Mouse (Mus musculus) erythroblast, embryonic 14.5 days (primary cell): Measurements from ENCODE around the gene Espl1.

Experiments used
- GATA1 ChIP-seq: IDR thresholded peaks from 2 replicates; pipeline ENCODE4 v1.6.1; 2012; ENCODE audit warnings: low read length, inconsistent platforms, mixed read lengths
- TAL1 ChIP-seq: IDR thresholded peaks from 3 replicates; pipeline ENCODE4 v1.6.1; 2012; ENCODE audit warnings: low read length, inconsistent platforms, mixed read lengths

DNA sequence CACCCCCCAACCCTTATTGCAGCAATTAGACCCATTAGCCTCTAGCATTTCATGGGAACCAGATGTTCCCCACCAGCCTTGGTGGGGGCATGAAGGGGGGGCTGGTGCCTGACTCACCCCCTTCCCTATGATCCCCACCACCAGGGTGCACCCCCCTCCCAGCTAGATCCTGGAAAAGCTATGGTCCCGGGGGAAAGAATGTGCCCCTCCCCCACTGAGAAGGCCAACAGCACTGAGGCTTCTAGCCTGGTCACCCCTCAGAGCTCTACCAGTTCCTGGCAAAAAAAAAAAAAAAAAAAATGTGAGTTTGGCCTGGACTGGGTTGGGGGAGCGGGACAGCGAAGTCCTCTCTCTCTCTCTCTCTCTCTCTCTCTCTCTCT is 47.3 kb upstream of the Espl1 start:
- TF ChIP-seq TAL1 (no peak), GATA1 (no peak)
